Mouse (Mus musculus): ENCODE data around the gene Olfr1131. TPM values are rescaled to one million over a fixed set of nuclear protein-coding genes. Genes with fewer than 3 reads are reported as not detected.

Olfr1131 gene
- not detected for polyA plus RNA-seq (2017; shearing (Covaris generic))

GRCm38 (mm10) chr2:87626804-87627203 is at the start of gene Olfr1131:
Gene Olfr1131, plus strand, starts transcription at chr2:87627104.

GRCm38 (mm10) chr2:87605912-87606311 is 21.0 kb upstream of the Olfr1131 start, which contains the start of gene Olfr1130:
Gene Olfr1130, plus strand, starts transcription at chr2:87606212.

GRCm38 (mm10) chr2:87637435-87637834 is 10.5 kb downstream of the Olfr1131 start, which contains the start of gene Olfr1132:
Gene Olfr1132, minus strand, starts transcription at chr2:87637535.

DNA sequence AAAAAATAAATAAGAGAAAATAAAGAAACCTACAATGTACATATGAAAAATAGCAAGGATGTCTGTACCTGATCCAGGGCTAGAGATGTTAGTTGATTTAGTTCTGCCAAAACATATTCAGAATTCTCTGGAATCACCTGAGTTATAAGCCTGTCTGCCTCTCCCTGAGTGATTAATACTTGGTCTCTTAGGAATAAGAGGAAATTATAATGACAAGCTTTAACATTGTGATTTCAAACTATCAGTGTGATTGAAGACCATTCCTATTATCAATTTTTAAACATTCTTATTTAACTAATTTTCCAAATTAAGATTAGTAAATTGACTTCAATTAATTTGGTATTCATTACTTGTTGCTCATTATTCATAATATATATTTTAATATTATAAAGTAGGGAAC is 20.4 kb downstream of the Olfr1131 start, which contains the start of gene Olfr1133:
TSS of gene Olfr1133 (minus strand) at position 101 of the 400 bp plus-strand sequence.

GRCm38 (mm10) chr2:87658360-87658759 is 31.5 kb downstream of the Olfr1131 start, which contains the start of gene Olfr1134:
Gene Olfr1134, minus strand, starts transcription at chr2:87658460.

GRCm38 (mm10) chr2:87673564-87673963 is 46.7 kb downstream of the Olfr1131 start, which contains the start of gene Olfr1135:
Gene Olfr1135, minus strand, starts transcription at chr2:87673664.

Other genes with a start within 250 kb of the Olfr1131 start
- not detected for gene Olfr1122, start 241.3 kb upstream of the Olfr1131 start, polyA plus RNA-seq (2017; shearing (Covaris generic))
- not detected for gene Olfr1123, start 210.5 kb upstream of the Olfr1131 start, polyA plus RNA-seq (2017; shearing (Covaris generic))
- gene Olfr1124, start 196.8 kb upstream of the Olfr1131 start, polyA plus RNA-seq (2017; shearing (Covaris generic)): not detected
- gene Olfr1126, start 173.1 kb upstream of the Olfr1131 start, polyA plus RNA-seq (2017; shearing (Covaris generic)): not detected
- gene Pramel7, start 130.0 kb upstream of the Olfr1131 start, polyA plus RNA-seq (2017; shearing (Covaris generic)): not detected
- not detected for gene Pramel6, start 120.5 kb upstream of the Olfr1131 start, polyA plus RNA-seq (2017; shearing (Covaris generic))
- not detected for gene Olfr153, start 95.3 kb upstream of the Olfr1131 start, polyA plus RNA-seq (2017; shearing (Covaris generic))
- gene Olfr1128, start 81.6 kb upstream of the Olfr1131 start, polyA plus RNA-seq (2017; shearing (Covaris generic)): not detected
- not detected for gene Olfr1129, start 53.2 kb upstream of the Olfr1131 start, polyA plus RNA-seq (2017; shearing (Covaris generic))
- not detected for gene Olfr1130, start 20.9 kb upstream of the Olfr1131 start, polyA plus RNA-seq (2017; shearing (Covaris generic))
- gene Olfr1132, start 10.4 kb downstream of the Olfr1131 start, polyA plus RNA-seq (2017; shearing (Covaris generic)): not detected
- gene Olfr1133, start 20.3 kb downstream of the Olfr1131 start, polyA plus RNA-seq (2017; shearing (Covaris generic)): not detected
- not detected for gene Olfr1134, start 31.4 kb downstream of the Olfr1131 start, polyA plus RNA-seq (2017; shearing (Covaris generic))
- not detected for gene Olfr1135, start 46.6 kb downstream of the Olfr1131 start, polyA plus RNA-seq (2017; shearing (Covaris generic))
- not detected for gene Olfr1136, start 66.8 kb downstream of the Olfr1131 start, polyA plus RNA-seq (2017; shearing (Covaris generic))
- gene Olfr1137, start 86.1 kb downstream of the Olfr1131 start, polyA plus RNA-seq (2017; shearing (Covaris generic)): not detected
- not detected for gene Olfr1138, start 112.9 kb downstream of the Olfr1131 start, polyA plus RNA-seq (2017; shearing (Covaris generic))
- not detected for gene Olfr1140, start 116.6 kb downstream of the Olfr1131 start, polyA plus RNA-seq (2017; shearing (Covaris generic))
- not detected for gene Olfr1141, start 126.9 kb downstream of the Olfr1131 start, polyA plus RNA-seq (2017; shearing (Covaris generic))
- not detected for gene Olfr152, start 152.4 kb downstream of the Olfr1131 start, polyA plus RNA-seq (2017; shearing (Covaris generic))
- not detected for gene Olfr1143, start 173.5 kb downstream of the Olfr1131 start, polyA plus RNA-seq (2017; shearing (Covaris generic))
- not detected for gene Olfr1145, start 182.7 kb downstream of the Olfr1131 start, polyA plus RNA-seq (2017; shearing (Covaris generic))
- not detected for gene Olfr1148, start 203.4 kb downstream of the Olfr1131 start, polyA plus RNA-seq (2017; shearing (Covaris generic))
- not detected for gene Olfr1150-ps1, start 216.9 kb downstream of the Olfr1131 start, polyA plus RNA-seq (2017; shearing (Covaris generic))
- gene Olfr1151, start 228.8 kb downstream of the Olfr1131 start, polyA plus RNA-seq (2017; shearing (Covaris generic)): not detected
- not detected for gene Olfr1152, start 239.4 kb downstream of the Olfr1131 start, polyA plus RNA-seq (2017; shearing (Covaris generic))